Mouse (Mus musculus) heart, adult 2 months (tissue): ENCODE measurements around the gene Fgd2.

Source experiments
- CTCF ChIP-seq: fragments of 200-600 bp; IDR thresholded peaks from 2 replicates; pipeline ENCODE4 v1.8.1; 2022; ENCODE audit warnings: antibody characterized with exemption, mild to moderate bottlenecking, moderate library complexity
- POLR2A ChIP-seq: fragments of 200-500 bp; IDR thresholded peaks from 2 replicates; pipeline ENCODE4 v1.6.1; 2011; ENCODE audit warnings: mild to moderate bottlenecking, low read depth, low read length, control low read depth; ENCODE audit not compliant: insufficient read depth

GRCm38 (mm10) chr17:29341591-29342003 lies 19.1 kb upstream of the Fgd2 start:
- peak; percentile 52; the same call in 1 of the 2 replicates for TF ChIP-seq POLR2A
- peak; percentile 37; the same call in 1 of the 2 replicates for TF ChIP-seq CTCF
